Mouse (Mus musculus) CH12.LX (cell line): Measurements from ENCODE around the gene Ttyh3. TPM values are rescaled to one million over a fixed set of nuclear protein-coding genes. Genes with fewer than 3 reads are reported as not detected.

ENCODE experiments used
- DNase-seq: peaks from one replicate; pipeline ENCODE4 v3.0.0-alpha.2; 2013; ENCODE audit errors: extremely low read depth
- H3K27ac ChIP-seq: 2 replicates; pipeline ENCODE4 v1.5.1; 2012; ENCODE audit warnings: low read depth, mild to moderate bottlenecking, control low read depth, moderate library complexity; ENCODE audit not compliant: insufficient read depth
- H3K27me3 ChIP-seq: replicated peaks from 2 replicates; pipeline ENCODE3; 2012; ENCODE audit warnings: inconsistent platforms
- H3K36me3 ChIP-seq, 2 experiments: replicated peaks in 1 of 2; 2 replicates each; pipeline versions ENCODE3 to v1.6.1; 2012; ENCODE audit warnings: inconsistent platforms in 1 of 2, low read length in 1 of 2, mild to moderate bottlenecking in 1 of 2, mixed read lengths in 1 of 2, moderate library complexity in 1 of 2; ENCODE audit not compliant: control insufficient read depth in 1 of 2, insufficient read depth in 1 of 2
- H3K4me1 ChIP-seq, 2 experiments: 2 replicates each; pipeline ENCODE4 v1.6.1; 2012; ENCODE audit warnings: inconsistent platforms in 1 of 2, moderate library complexity in 1 of 2; ENCODE audit not compliant: insufficient read depth in 2 of 2, control insufficient read depth in 1 of 2
- H3K4me2 ChIP-seq: 2 replicates; pipeline ENCODE4 v1.6.1; 2012; ENCODE audit warnings: low read depth, mild to moderate bottlenecking, control low read depth; ENCODE audit not compliant: poor library complexity, insufficient read depth, severe bottlenecking
- H3K4me3 ChIP-seq, 3 experiments: fragments of 150-350 bp in 1 of 3; sonication (generic) in 1 of 3; replicated peaks in 1 of 3; 2 replicates each; pipeline versions ENCODE3 to v1.5.1; 2011 to 2012; ENCODE audit warnings: low read depth in 2 of 3, low read length in 2 of 3, mild to moderate bottlenecking in 2 of 3, moderate library complexity in 2 of 3, control low read depth in 1 of 3, improper control_type of control experiment in 1 of 3, inconsistent platforms in 1 of 3, mixed read lengths in 1 of 3; ENCODE audit not compliant: poor library complexity in 1 of 3
- H3K79me2 ChIP-seq: replicated peaks from 2 replicates; pipeline ENCODE4 v1.6.1; 2012; ENCODE audit warnings: mild to moderate bottlenecking, moderate library complexity; ENCODE audit not compliant: control insufficient read depth, poor library complexity, insufficient read depth, severe bottlenecking; ENCODE audit errors: extremely low read depth
- H3K9ac ChIP-seq: 2 replicates; pipeline ENCODE4 v1.6.1; 2012; ENCODE audit warnings: low read depth, mild to moderate bottlenecking, control low read depth, moderate library complexity; ENCODE audit not compliant: insufficient read depth
- H3K9me3 ChIP-seq: replicated peaks from 2 replicates; pipeline ENCODE3; 2012; ENCODE audit warnings: low read length, inconsistent platforms, mixed read lengths
- CHD1 ChIP-seq: IDR thresholded peaks from 2 replicates; pipeline ENCODE4 v1.6.1; 2012; ENCODE audit warnings: low read depth, low read length, improper control_type of control experiment, inconsistent platforms
- CHD2 ChIP-seq: IDR thresholded peaks from 2 replicates; pipeline ENCODE4 v1.6.1; 2011; ENCODE audit warnings: low read length, improper control_type of control experiment
- CTCF ChIP-seq, 2 experiments: IDR thresholded peaks in 1 of 2; conservative IDR thresholded peaks in 1 of 2; 2 replicates each; pipeline ENCODE4 v1.5.1; 2011 to 2012; ENCODE audit warnings: low read depth in 2 of 2, low read length in 2 of 2, improper control_type of control experiment in 1 of 2, inconsistent platforms in 1 of 2, mild to moderate bottlenecking in 1 of 2, moderate library complexity in 1 of 2
- E2F4 ChIP-seq: IDR thresholded peaks from 2 replicates; pipeline ENCODE4 v1.6.1; 2011; ENCODE audit warnings: low read depth, low read length, improper control_type of control experiment; ENCODE audit not compliant: insufficient replicate concordance
- ELF1 ChIP-seq: IDR thresholded peaks from 2 replicates; pipeline ENCODE4 v1.6.1; 2014; ENCODE audit warnings: low read depth, mild to moderate bottlenecking, inconsistent platforms, low read length, improper control_type of control experiment
- EP300 ChIP-seq: IDR thresholded peaks from 2 replicates; pipeline ENCODE4 v1.6.1; 2011; ENCODE audit warnings: low read length, improper control_type of control experiment
- IRF4 ChIP-seq: IDR thresholded peaks from 2 replicates; pipeline ENCODE4 v1.6.1; 2014; ENCODE audit warnings: low read depth, mild to moderate bottlenecking, inconsistent platforms, low read length, improper control_type of control experiment
- JUN ChIP-seq: IDR thresholded peaks from 2 replicates; pipeline ENCODE4 v1.6.1; 2011; ENCODE audit warnings: low read depth, mild to moderate bottlenecking, low read length, improper control_type of control experiment, moderate library complexity; ENCODE audit not compliant: insufficient read depth
- JUND ChIP-seq: conservative IDR thresholded peaks from 2 replicates; pipeline ENCODE4 v1.6.1; 2011; ENCODE audit warnings: low read depth, low read length, improper control_type of control experiment
- KAT2A ChIP-seq: IDR thresholded peaks from 2 replicates; pipeline ENCODE4 v1.6.1; 2012; ENCODE audit warnings: low read length, improper control_type of control experiment, inconsistent platforms; ENCODE audit not compliant: insufficient replicate concordance
- MAFK ChIP-seq: IDR thresholded peaks from 2 replicates; pipeline ENCODE4 v1.6.1; 2011; ENCODE audit warnings: low read length, improper control_type of control experiment; ENCODE audit not compliant: insufficient replicate concordance
- MYC ChIP-seq: IDR thresholded peaks from 2 replicates; pipeline ENCODE4 v1.6.1; 2011; ENCODE audit warnings: low read depth, mild to moderate bottlenecking, improper control_type of control experiment, low read length
- NELFE ChIP-seq: IDR thresholded peaks from 2 replicates; pipeline ENCODE4 v1.6.1; 2011; ENCODE audit warnings: low read depth, low read length, improper control_type of control experiment
- NRF1 ChIP-seq: IDR thresholded peaks from 2 replicates; pipeline ENCODE4 v1.6.1; 2014; ENCODE audit warnings: low read depth, mild to moderate bottlenecking, inconsistent platforms, low read length, improper control_type of control experiment, moderate library complexity
- PAX5 ChIP-seq: IDR thresholded peaks from 2 replicates; pipeline ENCODE4 v1.6.1; 2012; ENCODE audit warnings: low read length, inconsistent platforms, mixed read lengths
- POLR2AphosphoS2 ChIP-seq: IDR thresholded peaks from 2 replicates; pipeline ENCODE4 v1.6.1; 2011; ENCODE audit warnings: low read depth, low read length, improper control_type of control experiment
- RAD21 ChIP-seq: IDR thresholded peaks from 2 replicates; pipeline ENCODE4 v1.6.1; 2011; ENCODE audit warnings: low read depth, mild to moderate bottlenecking, low read length, improper control_type of control experiment, moderate library complexity
- RCOR1 ChIP-seq: conservative IDR thresholded peaks from 2 replicates; pipeline ENCODE4 v1.6.1; 2012; ENCODE audit warnings: low read depth, mild to moderate bottlenecking, inconsistent platforms, low read length, improper control_type of control experiment
- SIN3A ChIP-seq: IDR thresholded peaks from 2 replicates; pipeline ENCODE4 v1.6.1; 2012; ENCODE audit warnings: low read length, improper control_type of control experiment, inconsistent platforms
- SMC3 ChIP-seq: IDR thresholded peaks from 2 replicates; pipeline ENCODE4 v1.6.1; 2011; ENCODE audit warnings: low read depth, low read length, improper control_type of control experiment
- TBP ChIP-seq: conservative IDR thresholded peaks from 2 replicates; pipeline ENCODE4 v1.6.1; 2011; ENCODE audit warnings: low read depth, low read length, improper control_type of control experiment
- TCF12 ChIP-seq: IDR thresholded peaks from 2 replicates; pipeline ENCODE4 v1.6.1; 2014; ENCODE audit warnings: low read depth, mild to moderate bottlenecking, inconsistent platforms, low read length, improper control_type of control experiment
- UBTF ChIP-seq: IDR thresholded peaks from 2 replicates; pipeline ENCODE4 v1.6.1; 2012; ENCODE audit warnings: low read depth, mild to moderate bottlenecking, inconsistent platforms, low read length, improper control_type of control experiment, moderate library complexity
- USF1 ChIP-seq: IDR thresholded peaks from 2 replicates; pipeline ENCODE4 v1.6.1; 2014; ENCODE audit warnings: low read depth, mild to moderate bottlenecking, inconsistent platforms, low read length, improper control_type of control experiment
- USF2 ChIP-seq: conservative IDR thresholded peaks from 2 replicates; pipeline ENCODE4 v1.6.1; 2011; ENCODE audit warnings: low read depth, low read length, improper control_type of control experiment
- ZC3H11A ChIP-seq: IDR thresholded peaks from 2 replicates; pipeline ENCODE4 v1.6.1; 2012; ENCODE audit warnings: low read depth, mild to moderate bottlenecking, inconsistent platforms, low read length, improper control_type of control experiment
- ZNF384 ChIP-seq: IDR thresholded peaks from 2 replicates; pipeline ENCODE4 v1.6.1; 2012; ENCODE audit warnings: low read depth, low read length, improper control_type of control experiment, inconsistent platforms
- dilution Hi-C: fragments of 300-500 bp; cut with MboI; formaldehyde crosslinking; loops from 2 replicates; pipeline ENCODE4 v1.14.3; 2020; ENCODE audit warnings: low sequenced_read_pairs; ENCODE audit not compliant: extremely low pct_unique_long_range_greater_than_20kb, extremely low pct_ligation_motif_present
- in situ Hi-C: fragments of 300-500 bp; cut with MboI; formaldehyde crosslinking; loops from 3 replicates; pipeline ENCODE4 v1.14.3; 2019; ENCODE audit warnings: low sequenced_read_pairs, low pct_ligation_motif_present, low pct_unique_long_range_greater_than_20kb, mixed read lengths
- polyA plus RNA-seq: library from polyadenylated mRNA; unstranded; fragments of >175 nt; gene quantifications from 2 replicates; pipeline ENCODE4 v1.2.1, GENCODE M21; 2012; ENCODE audit warnings: low read depth; ENCODE audit not compliant: insufficient read length
- total RNA-seq, 2 experiments: library from RNA; depleted of rRNA; stranded (reverse); fragments of 300-350 nt in 1 of 2; fragments of >200 nt in 1 of 2; gene quantifications; 2 replicates each; pipeline ENCODE4 v1.2.3; 2012 to 2014

Ttyh3 gene
- total and polyA plus RNA-seq, 3 experiments, result 0.31 to 6.3 (median 1.4) TPM

DNA sequence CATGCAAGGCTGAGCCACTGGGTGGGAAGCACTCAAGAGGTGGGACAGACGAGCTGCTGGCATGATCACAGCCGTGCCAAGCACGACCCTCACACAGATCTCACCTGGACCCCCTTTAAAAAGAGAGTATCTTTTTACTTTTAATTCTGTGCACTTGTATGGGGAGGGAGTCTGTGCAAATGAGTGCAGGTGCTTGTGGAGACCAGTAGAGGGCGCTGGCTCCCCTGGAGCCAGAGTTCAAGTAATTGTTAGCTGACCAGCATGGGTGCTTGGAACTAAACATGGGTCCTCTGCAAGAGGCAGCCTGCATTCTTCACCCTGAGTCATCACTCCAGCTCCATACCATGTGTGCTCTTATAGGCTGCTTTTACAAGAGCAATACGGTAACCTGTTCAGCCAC is 21.3 kb downstream of the Ttyh3 start:
- no peak for DNase-seq
- no peak overlapping the region for H3K4me3 ChIP-seq
- dilution Hi-C loops (no loop called here), in situ Hi-C loops (no loop called here)
- peaks cover 0 to 6% of the 10 kb centered on the region in 2 experiments; a peak in 2 of 4 replicates for H3K4me1 ChIP-seq
- no peak overlapping the region for H3K9ac ChIP-seq
- no peak overlapping the region for H3K4me2 ChIP-seq
- H3K9me3 ChIP-seq, result peaks cover 4% of the 10 kb centered on the region
- TF ChIP-seq TBP (no peak), CTCF (conservative IDR thresholded peaks at IDR 0.05 in 1 of 2, IDR thresholded peaks at IDR 0.05 in 1 of 2; ENCODE audit: low read depth in 2 of 2, low read length in 2 of 2) (peak in 1 of 2 experiments; percentile 12; a peak in 1 of 4 replicates), JUND (no peak), RAD21 (no peak), TCF12 (no peak)
- H3K36me3 ChIP-seq, result peaks cover 0 to 19% of the 10 kb centered on the region in 2 experiments
- no peaks in the 10 kb centered on the region for H3K27me3 ChIP-seq
- no peak overlapping the region for H3K27ac ChIP-seq
- no peaks in the 10 kb centered on the region for H3K79me2 ChIP-seq

DNA sequence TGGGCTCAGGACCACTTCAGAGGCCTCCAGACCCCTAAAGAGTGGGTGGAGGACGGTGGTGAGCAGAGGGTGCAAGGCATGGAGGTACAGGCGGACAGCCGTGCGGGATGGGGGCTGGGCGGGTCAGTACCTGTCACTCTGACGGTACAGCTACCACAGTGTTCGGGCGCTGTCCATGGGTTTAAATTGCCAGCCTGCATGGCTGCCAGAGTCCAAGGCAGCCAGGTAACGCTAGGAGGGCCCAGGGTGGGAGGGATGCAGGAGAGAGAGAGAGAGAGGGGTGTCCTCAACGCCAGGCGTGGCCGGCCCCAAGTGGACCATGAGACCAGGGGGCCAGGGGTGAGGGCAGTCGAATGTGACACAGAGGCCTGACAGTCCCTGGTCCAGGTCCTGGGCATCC is 23.9 kb downstream of the Ttyh3 start:
- H3K4me3 ChIP-seq, result no peak overlapping the region
- in situ Hi-C loops, result no loop called here
- dilution Hi-C loops, result no loop called here

DNA sequence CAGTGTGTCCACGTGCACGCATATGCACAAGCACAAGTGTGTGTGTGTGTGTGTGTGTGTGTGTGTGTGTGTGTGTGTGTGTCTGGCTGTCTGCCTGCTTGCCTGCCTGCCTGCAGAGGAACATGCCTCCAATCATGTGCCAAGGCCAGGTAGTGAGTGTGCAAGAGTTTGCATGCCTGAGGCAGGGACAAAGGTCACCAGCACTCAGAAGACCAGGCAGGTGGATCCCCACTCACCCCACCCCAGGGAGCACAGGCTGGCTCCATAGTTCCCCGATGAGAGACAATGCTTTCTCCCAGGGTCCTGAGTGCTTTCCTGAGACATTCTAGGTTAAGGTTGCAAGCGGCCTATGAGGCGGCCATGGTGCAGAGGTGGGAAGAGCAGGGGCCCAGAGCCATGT is 24.6 kb downstream of the Ttyh3 start:
- Histone ChIP-seq H3K27ac (no peak overlapping the region), H3K27me3 (no peaks in the 10 kb centered on the region), H3K36me3 (peaks cover 0 to 17% of the 10 kb centered on the region in 2 experiments), H3K79me2 (no peaks in the 10 kb centered on the region)
- TF ChIP-seq SMC3 (no peak), USF2 (no peak), MYC (no peak), NELFE (no peak), ELF1 (no peak), JUND (no peak), PAX5 (no peak), NRF1 (no peak)
- TF ChIP-seq, all 38 proteins: peak for 0
- Histone ChIP-seq H3K4me3 (no peak overlapping the region), H3K9ac (no peak overlapping the region), H3K4me1 (peaks cover 0 to 6% of the 10 kb centered on the region in 2 experiments; a peak in 1 of 4 replicates), H3K4me2 (no peak overlapping the region), H3K9me3 (peaks cover 4% of the 10 kb centered on the region)
- in situ Hi-C loops, result no loop called here
- no peak for DNase-seq
- dilution Hi-C loops, result no loop called here

More for the DNA sequence above, 23.9 kb downstream of the Ttyh3 start:
- H3K27me3 ChIP-seq, result no peaks in the 10 kb centered on the region
- H3K4me2 ChIP-seq, result no peak overlapping the region
- peaks cover 4% of the 10 kb centered on the region for H3K9me3 ChIP-seq
- TF ChIP-seq UBTF (no peak), IRF4 (no peak), JUN (no peak), MAFK (no peak), NELFE (no peak), CHD1 (no peak), ELF1 (no peak), EP300 (no peak), USF1 (no peak), USF2 (no peak), ZNF384 (no peak), RCOR1 (no peak), POLR2AphosphoS2 (no peak), CHD2 (no peak), E2F4 (no peak), SMC3 (no peak), KAT2A (no peak), ZC3H11A (no peak), JUND (no peak), SIN3A (no peak)
- no peaks in the 10 kb centered on the region for H3K79me2 ChIP-seq
- H3K36me3 ChIP-seq, result peaks cover 0 to 17% of the 10 kb centered on the region in 2 experiments
- H3K9ac ChIP-seq, result no peak overlapping the region
- H3K4me1 ChIP-seq, result peaks cover 0 to 3% of the 10 kb centered on the region in 2 experiments; a peak in 1 of 4 replicates
- no peak for DNase-seq
- H3K27ac ChIP-seq, result no peak overlapping the region
